Mouse (Mus musculus) myocyte (in vitro differentiated cells): ENCODE results near the gene Lypla2. TPM values are rescaled to one million over a fixed set of nuclear protein-coding genes. Genes with fewer than 3 reads are reported as not detected.

Experiments
- H3K27me3 ChIP-seq: one replicate; pipeline ENCODE4 v1.6.1; 2011; ENCODE audit not compliant: control insufficient read depth, insufficient read depth, insufficient read length
- H3K36me3 ChIP-seq: one replicate; pipeline ENCODE4 v1.6.1; 2011; ENCODE audit not compliant: control insufficient read depth, insufficient read depth
- H3K4me2 ChIP-seq: one replicate; pipeline ENCODE4 v1.6.1; 2011; ENCODE audit warnings: low read depth, control low read depth
- H3K4me3 ChIP-seq: one replicate; pipeline ENCODE4 v1.5.1; 2011; ENCODE audit warnings: mild to moderate bottlenecking, control low read depth, moderate library complexity
- H3K79me2 ChIP-seq: one replicate; pipeline ENCODE4 v1.6.1; 2011; ENCODE audit not compliant: control insufficient read depth, insufficient read depth
- H3ac ChIP-seq: one replicate; pipeline ENCODE4 v1.6.1; 2011; ENCODE audit not compliant: control insufficient read depth, insufficient read length
- CEBPB ChIP-seq: IDR thresholded peaks from 2 replicates; pipeline ENCODE4 v1.6.1; 2011; ENCODE audit warnings: mild to moderate bottlenecking, moderate library complexity; ENCODE audit not compliant: poor library complexity, insufficient read depth, severe bottlenecking
- E2F4 ChIP-seq: IDR thresholded peaks from one replicate; pipeline ENCODE4 v1.6.1; 2011; ENCODE audit warnings: mild to moderate bottlenecking, control low read depth, moderate library complexity; ENCODE audit not compliant: insufficient read depth
- MAX ChIP-seq: IDR thresholded peaks from one replicate; pipeline ENCODE4 v1.6.1; 2011; ENCODE audit warnings: low read depth, mild to moderate bottlenecking, control low read depth
- MYOD1 ChIP-seq, 3 experiments: IDR thresholded peaks; one replicate each; pipeline ENCODE4 v1.6.1; 2011; ENCODE audit warnings: control low read depth in 2 of 3, low read depth in 2 of 3, mild to moderate bottlenecking in 2 of 3, moderate library complexity in 1 of 3; ENCODE audit not compliant: insufficient read length in 2 of 3, control insufficient read depth in 1 of 3
- MYOG ChIP-seq, 3 experiments: IDR thresholded peaks; one replicate each; pipeline ENCODE4 v1.6.1; 2011; ENCODE audit warnings: control low read depth in 2 of 3, low read depth in 2 of 3, mild to moderate bottlenecking in 2 of 3; ENCODE audit not compliant: insufficient read length in 2 of 3, control insufficient read depth in 1 of 3, insufficient read depth in 1 of 3
- POLR2A ChIP-seq: IDR thresholded peaks from one replicate; pipeline ENCODE4 v1.6.1; 2011; ENCODE audit warnings: low read depth, mild to moderate bottlenecking, control low read depth, moderate library complexity; ENCODE audit not compliant: insufficient read length
- POLR2AphosphoS2 ChIP-seq: IDR thresholded peaks from one replicate; pipeline ENCODE4 v1.6.1; 2011; ENCODE audit warnings: low read depth, control low read depth; ENCODE audit not compliant: insufficient read length
- REST ChIP-seq: IDR thresholded peaks from one replicate; pipeline ENCODE4 v1.6.1; 2011; ENCODE audit warnings: mild to moderate bottlenecking, control low read depth, moderate library complexity; ENCODE audit not compliant: insufficient read depth, insufficient read length
- SRF ChIP-seq: IDR thresholded peaks from one replicate; pipeline ENCODE4 v1.6.1; 2011; ENCODE audit warnings: low read depth; ENCODE audit not compliant: control insufficient read depth, insufficient read length
- TCF12 ChIP-seq: IDR thresholded peaks from one replicate; pipeline ENCODE4 v1.6.1; 2011; ENCODE audit warnings: mild to moderate bottlenecking, control low read depth; ENCODE audit not compliant: poor library complexity, insufficient read depth, severe bottlenecking
- TCF3 ChIP-seq: IDR thresholded peaks from one replicate; pipeline ENCODE4 v1.6.1; 2011; ENCODE audit warnings: low read depth, control low read depth; ENCODE audit not compliant: insufficient read length
- USF1 ChIP-seq: IDR thresholded peaks from one replicate; pipeline ENCODE4 v1.6.1; 2011; ENCODE audit warnings: low read depth, mild to moderate bottlenecking, control low read depth, moderate library complexity
- polyA plus RNA-seq: library from polyadenylated mRNA; unstranded; fragments of >200 nt; fragmentation: generic; extraction: Trizol; gene quantifications from one replicate; pipeline ENCODE4 v1.2.1, GENCODE M21; 2012; ENCODE audit warnings: missing spikeins

Lypla2 gene
- polyA plus RNA-seq, 1 experiment: 60.9 TPM

DNA sequence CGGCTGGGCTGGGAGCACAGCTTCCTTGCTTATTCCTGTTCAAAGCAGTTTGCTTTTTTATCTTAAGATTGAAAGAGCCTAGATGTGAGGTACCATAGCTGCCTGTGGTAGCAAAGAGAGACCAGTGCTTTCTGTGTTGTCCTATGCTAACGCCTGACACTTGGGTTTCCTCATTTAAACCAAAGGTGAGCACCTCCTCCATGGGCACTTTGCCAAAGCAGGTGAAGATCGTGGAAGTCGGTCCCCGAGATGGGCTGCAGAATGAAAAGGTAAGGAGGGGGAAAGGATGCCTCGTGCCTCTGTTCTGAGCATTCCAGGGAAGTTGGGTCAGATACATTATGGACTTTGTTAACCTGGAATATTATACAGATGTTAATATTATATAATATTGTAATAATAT, 22.1 kb downstream of the Lypla2 start:
- Histone ChIP-seq H3K36me3 (no peaks in the 10 kb centered on the region), H3K79me2 (peaks cover 18% of the 10 kb centered on the region), H3K4me3 (no peak overlapping the region), H3ac (no peak overlapping the region), H3K4me2 (no peak overlapping the region), H3K27me3 (no peaks in the 10 kb centered on the region)
- TF ChIP-seq MYOG (IDR thresholded peaks at IDR 0.05; ENCODE audit: control insufficient read depth in 1 of 3, insufficient read depth in 1 of 3, insufficient read length in 2 of 3, low read depth in 2 of 3): no peak
- no peak for TF ChIP-seq SRF
- no peak for TF ChIP-seq TCF3
- no peak for TF ChIP-seq USF1
- no peak for TF ChIP-seq E2F4
- no peak for TF ChIP-seq POLR2A
- TF ChIP-seq CEBPB: no peak
- no peak for TF ChIP-seq MYOD1 (IDR thresholded peaks at IDR 0.05; ENCODE audit: control insufficient read depth in 1 of 3, insufficient read length in 2 of 3, low read depth in 2 of 3)
- no peak for TF ChIP-seq REST
- TF ChIP-seq MAX: no peak
- TF ChIP-seq TCF12: no peak
- TF ChIP-seq POLR2AphosphoS2: no peak

DNA sequence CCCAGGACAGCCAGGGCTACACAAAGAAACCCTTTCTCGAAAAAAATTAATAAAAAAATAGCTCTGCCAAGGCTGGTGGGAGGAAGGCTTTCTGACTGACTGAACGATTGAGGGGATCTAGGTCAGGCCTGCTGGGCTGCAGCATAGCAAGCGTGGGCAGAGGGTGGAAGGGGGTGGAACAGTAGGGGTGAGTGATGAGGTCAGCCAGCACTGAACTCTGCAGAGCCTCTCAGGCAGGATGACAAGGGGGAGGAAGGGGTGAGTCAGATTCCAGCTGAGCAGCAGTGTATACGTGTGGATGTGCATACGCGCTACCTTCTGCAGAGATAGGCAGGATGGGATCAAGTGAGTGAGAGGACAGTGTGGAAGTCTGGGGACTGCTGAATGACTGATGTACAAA, 22.5 kb downstream of the Lypla2 start:
- TF ChIP-seq REST: no peak
- TF ChIP-seq E2F4: no peak
- no peak for TF ChIP-seq TCF12
- TF ChIP-seq MYOG (IDR thresholded peaks at IDR 0.05; ENCODE audit: control insufficient read depth in 1 of 3, insufficient read depth in 1 of 3, insufficient read length in 2 of 3, low read depth in 2 of 3): no peak
- TF ChIP-seq MYOD1 (IDR thresholded peaks at IDR 0.05; ENCODE audit: control insufficient read depth in 1 of 3, insufficient read length in 2 of 3, low read depth in 2 of 3): no peak
- TF ChIP-seq POLR2A: no peak
- no peak for TF ChIP-seq CEBPB
- no peak for TF ChIP-seq POLR2AphosphoS2
- TF ChIP-seq TCF3: no peak
- no peak for TF ChIP-seq MAX
- no peak for TF ChIP-seq SRF
- no peak for TF ChIP-seq USF1
- Histone ChIP-seq H3K4me2 (no peak overlapping the region), H3K27me3 (no peaks in the 10 kb centered on the region), H3K36me3 (no peaks in the 10 kb centered on the region), H3ac (no peak overlapping the region), H3K79me2 (peaks cover 18% of the 10 kb centered on the region), H3K4me3 (no peak overlapping the region)

DNA sequence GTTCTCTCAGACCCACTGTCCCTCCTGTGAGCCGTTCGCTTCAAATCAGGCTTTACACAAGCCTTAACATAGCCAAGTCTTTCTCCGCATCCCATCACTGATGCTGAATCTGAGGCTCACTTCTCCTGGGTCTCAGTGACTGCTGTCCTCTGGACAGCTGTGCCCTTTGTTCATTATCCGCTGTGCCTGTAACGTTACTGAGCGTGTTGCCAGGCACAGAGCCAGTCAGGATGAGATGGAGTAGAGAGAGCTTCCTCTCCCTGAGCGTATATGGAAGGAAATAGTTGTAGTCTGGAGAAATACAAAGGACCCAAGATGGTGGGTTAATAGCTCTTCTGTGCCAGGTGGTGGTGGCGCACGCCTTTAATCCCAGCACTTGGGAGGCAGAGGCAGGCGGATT, 23.0 kb downstream of the Lypla2 start:
- TF ChIP-seq POLR2AphosphoS2 (no peak), MYOD1 (IDR thresholded peaks at IDR 0.05; ENCODE audit: control insufficient read depth in 1 of 3, insufficient read length in 2 of 3, low read depth in 2 of 3) (no peak)
- Histone ChIP-seq H3K79me2 (peaks cover 18% of the 10 kb centered on the region), H3K4me3 (no peak overlapping the region), H3K36me3 (no peaks in the 10 kb centered on the region), H3ac (no peak overlapping the region), H3K27me3 (no peaks in the 10 kb centered on the region), H3K4me2 (no peak overlapping the region)

DNA sequence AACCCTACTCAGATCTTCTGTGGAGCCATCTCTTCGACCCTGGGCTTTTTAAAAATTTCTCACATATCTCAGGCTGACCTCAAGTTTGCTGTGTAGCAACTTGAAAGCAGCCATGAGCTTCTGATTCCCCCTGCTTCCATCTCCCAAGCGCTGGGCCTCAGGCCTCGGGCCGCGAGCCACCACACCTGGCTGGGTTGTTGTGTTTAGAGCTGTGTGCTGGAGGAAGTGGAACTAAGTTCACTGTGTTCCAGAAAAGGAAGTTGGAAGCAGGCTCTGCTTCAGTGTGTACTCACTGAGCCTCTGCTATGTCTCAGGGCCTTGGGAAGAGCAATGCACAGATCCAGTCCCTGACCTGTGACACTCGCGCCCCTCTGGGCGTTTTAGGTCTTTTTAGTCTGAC, 24.3 kb downstream of the Lypla2 start:
- peaks cover 18% of the 10 kb centered on the region for H3K79me2 ChIP-seq
- no peaks in the 10 kb centered on the region for H3K27me3 ChIP-seq
- H3K4me2 ChIP-seq: peak overlapping the region; percentile 71
- TF ChIP-seq POLR2A (no peak), CEBPB (no peak), E2F4 (no peak), TCF3 (no peak), SRF (no peak), MAX (no peak), MYOD1 (IDR thresholded peaks at IDR 0.05; ENCODE audit: control insufficient read depth in 1 of 3, insufficient read length in 2 of 3, low read depth in 2 of 3) (no peak), USF1 (no peak), TCF12 (no peak), POLR2AphosphoS2 (no peak), MYOG (IDR thresholded peaks at IDR 0.05; ENCODE audit: control insufficient read depth in 1 of 3, insufficient read depth in 1 of 3, insufficient read length in 2 of 3, low read depth in 2 of 3) (no peak), REST (no peak)
- H3K36me3 ChIP-seq: no peaks in the 10 kb centered on the region
- H3ac ChIP-seq: no peak overlapping the region
- H3K4me3 ChIP-seq: no peak overlapping the region

DNA sequence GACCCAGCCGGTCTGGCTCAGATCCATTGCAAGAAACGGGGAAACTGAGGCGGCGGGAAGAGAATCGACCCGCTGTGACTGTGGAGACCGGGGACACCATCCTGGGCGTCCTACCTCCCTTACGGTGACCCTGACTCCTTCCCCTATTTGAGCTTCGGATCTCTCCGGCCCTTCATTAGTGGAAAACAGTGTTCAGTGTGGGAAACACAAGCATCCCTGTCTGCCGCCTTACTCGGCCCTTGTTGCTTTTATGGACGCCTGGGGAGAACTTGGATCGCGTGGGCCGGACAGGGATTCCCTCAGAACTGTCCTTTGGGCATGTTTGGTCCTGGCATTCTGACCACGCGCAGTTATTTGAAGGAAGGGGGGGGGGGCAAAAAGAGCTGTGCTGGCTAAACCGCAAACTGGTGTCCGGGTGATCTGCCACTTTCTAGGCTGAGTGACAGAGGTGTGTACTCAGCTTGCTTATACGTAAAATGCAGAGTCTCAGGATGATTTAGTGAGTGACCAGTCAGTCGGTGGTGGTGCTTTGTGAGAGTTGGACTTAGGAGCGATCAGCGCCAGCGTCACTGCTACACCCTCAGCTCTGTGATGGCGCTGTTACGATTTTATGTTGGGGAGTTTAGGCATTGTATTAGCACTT, 25.6 kb downstream of the Lypla2 start:
- peak overlapping the region; percentile 71 for H3K4me2 ChIP-seq
- peaks cover 18% of the 10 kb centered on the region for H3K79me2 ChIP-seq
- peak overlapping the region; percentile 91 for H3K4me3 ChIP-seq
- TF ChIP-seq REST (no peak), MYOD1 (IDR thresholded peaks at IDR 0.05; ENCODE audit: control insufficient read depth in 1 of 3, insufficient read length in 2 of 3, low read depth in 2 of 3) (no peak), TCF12 (no peak), CEBPB (no peak), POLR2AphosphoS2 (no peak), POLR2A (no peak), SRF (no peak), E2F4 (no peak), MAX (no peak), TCF3 (no peak), USF1 (no peak), MYOG (IDR thresholded peaks at IDR 0.05; ENCODE audit: control insufficient read depth in 1 of 3, insufficient read depth in 1 of 3, insufficient read length in 2 of 3, low read depth in 2 of 3) (no peak)
- H3K36me3 ChIP-seq: no peaks in the 10 kb centered on the region
- peak overlapping the region; percentile 6 for H3ac ChIP-seq
- H3K27me3 ChIP-seq: no peaks in the 10 kb centered on the region
